Mouse (Mus musculus) erythroblast, embryonic 14.5 days (primary cell): ENCODE results near the gene Slc18a2.

Experiments used
- GATA1 ChIP-seq: IDR thresholded peaks from 2 replicates; pipeline ENCODE4 v1.6.1; 2012; ENCODE audit warnings: low read length, inconsistent platforms, mixed read lengths
- TAL1 ChIP-seq: IDR thresholded peaks from 3 replicates; pipeline ENCODE4 v1.6.1; 2012; ENCODE audit warnings: low read length, inconsistent platforms, mixed read lengths

DNA sequence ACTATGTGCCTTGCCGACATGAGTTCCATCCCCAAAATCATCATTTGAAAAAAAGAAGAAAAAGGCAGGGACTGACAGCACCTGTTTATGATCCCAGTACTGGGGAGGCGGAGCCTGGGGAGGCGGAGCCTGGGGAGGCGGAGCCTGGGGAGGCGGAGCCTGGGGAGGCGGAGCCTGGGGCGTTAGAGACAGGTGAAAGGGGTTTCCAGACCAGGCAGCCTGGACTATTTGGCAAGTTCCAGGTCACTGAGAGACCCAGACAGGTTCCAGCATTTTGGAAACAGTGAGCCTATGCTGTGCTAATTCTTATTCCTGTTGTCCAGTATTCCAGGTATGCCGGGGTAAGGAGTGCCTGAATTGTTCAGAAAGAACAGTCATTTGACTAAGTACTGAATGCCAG, 41.7 kb upstream of the Slc18a2 start, which contains the start of gene Kcnk18:
- TF ChIP-seq GATA1, result no peak
- TF ChIP-seq TAL1, result no peak
